Mouse (Mus musculus) mouse embryonic stem cell (cell line): ENCODE measurements around the gene Inca1.

ENCODE experiments used
- in situ Hi-C, 2 experiments: fragments of 300-500 bp; cut with MboI; formaldehyde crosslinking; loops; 1 replicate in 1 of 2; 3 replicates in 1 of 2; pipeline ENCODE4 v1.14.3; 2019 to 2020; ENCODE audit warnings: low sequenced_read_pairs in 2 of 2, low pct_unique_long_range_greater_than_20kb in 1 of 2, mixed read lengths in 1 of 2; ENCODE audit not compliant: unreplicated experiment in 1 of 2

Inca1 gene

GRCm38 (mm10) chr11:70656964-70657363, 43.0 kb downstream of the Inca1 start, which contains the start of gene Eno3:
Eno3 (plus strand) TSS chr11:70657202.
- in situ Hi-C loops, result no loop called here

- in situ Hi-C loops, result no loop called here
Measured at GRCm38 (mm10) chr11:70656456-70656927, 43.5 kb downstream of the Inca1 start.

GRCm38 (mm10) chr11:70655571-70656455, 44.1 kb downstream of the Inca1 start:
- in situ Hi-C loops, result no loop called here

GRCm38 (mm10) chr11:70654923-70655570, 44.9 kb downstream of the Inca1 start:
- in situ Hi-C loops, result no loop called here

GRCm38 (mm10) chr11:70654198-70654922, 45.6 kb downstream of the Inca1 start, which contains the start of gene Pfn1:
Pfn1 (minus strand) TSS chr11:70654644.
- in situ Hi-C loops, result no loop called here

GRCm38 (mm10) chr11:70653345-70654197, 46.4 kb downstream of the Inca1 start:
- in situ Hi-C loops, result no loop called here

- in situ Hi-C loops, result no loop called here
Measured at GRCm38 (mm10) chr11:70652884-70653344, 47.0 kb downstream of the Inca1 start.

GRCm38 (mm10) chr11:70652029-70652883, 47.7 kb downstream of the Inca1 start:
- in situ Hi-C loops, result no loop called here

GRCm38 (mm10) chr11:70651391-70651790, 48.6 kb downstream of the Inca1 start:
- in situ Hi-C loops, result no loop called here

GRCm38 (mm10) chr11:70650322-70651175, 49.4 kb downstream of the Inca1 start:
- in situ Hi-C loops, result no loop called here

- in situ Hi-C loops, result no loop called here
Measured at GRCm38 (mm10) chr11:70649185-70649734, 50.7 kb downstream of the Inca1 start.

- in situ Hi-C loops, result no loop called here
Measured at GRCm38 (mm10) chr11:70648512-70648911, 51.4 kb downstream of the Inca1 start.

- in situ Hi-C loops, result no loop called here
Measured at GRCm38 (mm10) chr11:70647716-70648420, 52.1 kb downstream of the Inca1 start.

GRCm38 (mm10) chr11:70646691-70647650, 53.0 kb downstream of the Inca1 start, which contains the start of the genes Rnf167 and Slc25a11:
Rnf167 (plus strand) TSS chr11:70647235.
Slc25a11 (minus strand) TSS chr11:70647479.
- in situ Hi-C loops, result no loop called here
